Mouse (Mus musculus): ENCODE measurements around the gene Bcl2l13. TPM values are rescaled to one million over a fixed set of nuclear protein-coding genes. Genes with fewer than 3 reads are reported as not detected.
"Not testable (repeated sequence)": the region's sequence is repeated elsewhere in the genome, so short reads cannot be mapped to it uniquely, and the experiment has no call there.

Bcl2l13 gene
- polyA plus RNA-seq, 1 experiment from 2014 or later: 45.7 TPM

- H3K4me2 ChIP-seq (replicated peaks): no peak overlapping the region
- H3K27me3 ChIP-seq: no peaks in the 10 kb centered on the region
- no peak for ATAC-seq (ENCODE audit: low FRiP score, low read depth)
- no peak overlapping the region for H3K9ac ChIP-seq (replicated peaks)
- H3K36me3 ChIP-seq: 0 out of 2 replicates have a peak, but pooled peaks cover 3% of the 10 kb centered on the region
- 0 out of 2 replicates have a peak, but pooled peaks cover 2% of the 10 kb centered on the region for H3K9me3 ChIP-seq
- no peak overlapping the region for H3K27ac ChIP-seq (replicated peaks)
- no peak overlapping the region for H3K4me3 ChIP-seq
- WGBS: 86% methylated on average over 4 of the region's 4 CpGs
- H3K4me1 ChIP-seq: peaks cover 9% of the 10 kb centered on the region
Observed at GRCm38 (mm10) chr6:120834766-120835321, 1.2 kb upstream of the Bcl2l13 start.

DNA sequence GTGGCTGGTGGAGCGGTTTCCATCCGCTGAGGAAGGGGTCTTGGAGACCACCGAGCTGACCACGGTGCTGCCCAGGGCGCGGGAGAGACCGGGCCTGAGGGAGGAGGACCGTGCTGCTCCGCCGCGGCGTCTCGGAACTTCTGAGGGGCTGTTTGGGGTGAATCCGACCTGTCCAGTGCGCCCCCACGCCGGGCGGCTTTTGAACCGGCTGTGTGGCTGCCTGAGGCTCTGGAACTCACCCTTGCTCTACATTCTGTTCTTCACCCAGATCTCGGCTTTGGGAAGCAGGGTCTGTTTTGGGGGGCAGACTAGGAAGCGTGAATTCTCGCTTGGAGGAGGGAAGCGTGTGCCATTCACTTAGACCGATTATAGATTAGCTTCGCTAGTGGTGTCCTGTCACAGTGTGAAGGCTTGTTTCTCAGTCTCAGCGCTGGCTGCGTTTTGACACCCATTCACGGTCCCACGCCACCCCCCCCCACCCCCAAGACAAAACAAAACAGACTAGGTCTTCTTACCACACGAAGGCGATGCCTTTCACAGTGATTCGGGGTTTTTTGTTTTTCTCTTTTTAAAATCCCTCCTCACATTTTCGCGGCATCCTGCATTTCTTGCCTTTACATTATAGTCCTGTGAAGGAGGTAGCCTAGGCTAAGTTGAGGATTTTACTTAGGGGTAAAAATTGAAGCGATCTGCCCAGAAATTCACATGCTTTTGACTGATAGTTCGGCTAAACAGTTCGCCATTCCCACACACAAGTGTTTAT, 558 bp downstream of the Bcl2l13 start:
- WGBS: 4% methylated on average over 37 of the region's 37 CpGs
- Histone ChIP-seq H3K4me2 (replicated peaks) (peak overlapping the region; percentile 77), H3K27ac (replicated peaks) (peak overlapping the region; percentile 96), H3K4me1 (peaks cover 9% of the 10 kb centered on the region), H3K9me3 (0 out of 2 replicates have a peak, but pooled peaks cover 2% of the 10 kb centered on the region), H3K4me3 (peak overlapping the region; percentile 87), H3K9ac (replicated peaks) (peak overlapping the region; percentile 89), H3K27me3 (no peaks in the 10 kb centered on the region), H3K36me3 (0 out of 2 replicates have a peak, but pooled peaks cover 3% of the 10 kb centered on the region)
- peak; percentile 89 for ATAC-seq (ENCODE audit: low FRiP score, low read depth)

DNA sequence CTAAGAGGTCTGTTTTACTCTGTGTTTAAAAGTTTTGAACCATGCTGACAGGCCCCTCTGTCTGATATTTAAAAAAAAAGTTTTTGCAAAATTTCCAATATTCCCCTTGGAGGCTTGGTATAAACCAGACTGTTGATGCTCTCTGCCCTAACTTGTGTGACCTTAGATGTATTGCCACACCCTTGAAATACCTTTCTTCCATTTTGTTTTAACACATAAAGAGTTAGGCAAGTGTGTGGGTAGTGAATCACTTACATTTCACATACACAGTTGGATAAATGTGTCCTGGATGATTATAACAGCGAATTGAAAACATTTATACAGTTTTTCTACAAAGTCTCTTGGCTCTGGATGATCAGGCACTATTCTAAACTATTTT, 1.1 kb downstream of the Bcl2l13 start:
- Histone ChIP-seq H3K9me3 (0 out of 2 replicates have a peak, but pooled peaks cover 2% of the 10 kb centered on the region), H3K9ac (replicated peaks) (peak overlapping the region; percentile 89; the same call in 1 of the 2 replicates), H3K4me3 (peak overlapping the region; percentile 87), H3K27me3 (no peaks in the 10 kb centered on the region), H3K4me2 (replicated peaks) (peak overlapping the region; percentile 77), H3K36me3 (0 out of 2 replicates have a peak, but pooled peaks cover 3% of the 10 kb centered on the region), H3K27ac (replicated peaks) (no peak overlapping the region), H3K4me1 (peaks cover 9% of the 10 kb centered on the region)
- no peak for ATAC-seq (ENCODE audit: low FRiP score, low read depth)
- 89% methylated on average over 1 of the region's 1 CpGs for WGBS

DNA sequence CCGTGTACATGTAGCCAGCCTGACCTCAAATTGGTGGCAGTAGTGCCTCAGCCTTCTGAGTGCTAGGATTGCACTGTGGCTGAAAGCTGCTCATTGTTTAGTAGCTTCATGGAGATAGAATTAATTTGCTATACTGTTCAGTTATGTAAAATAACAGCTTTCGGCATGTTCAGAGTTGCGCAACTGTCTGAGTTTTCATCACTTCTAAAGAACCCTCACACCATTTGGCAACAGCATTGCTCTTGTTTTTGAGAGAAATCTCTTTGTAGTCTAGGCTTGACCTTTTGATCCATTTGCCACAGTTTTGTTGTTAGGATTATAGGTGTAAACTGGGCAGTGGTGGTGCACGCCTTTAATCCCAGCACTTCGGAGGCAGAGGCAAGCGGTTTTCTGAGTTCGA, 4.2 kb downstream of the Bcl2l13 start:
- Histone ChIP-seq H3K9ac (replicated peaks) (no peak overlapping the region), H3K4me3 (no peak overlapping the region), H3K4me1 (peaks cover 9% of the 10 kb centered on the region), H3K27ac (replicated peaks) (no peak overlapping the region), H3K9me3 (0 out of 2 replicates have a peak, but pooled peaks cover 2% of the 10 kb centered on the region), H3K36me3 (peaks cover 3% of the 10 kb centered on the region; the same call in 1 of the 2 replicates), H3K4me2 (replicated peaks) (no peak overlapping the region), H3K27me3 (no peaks in the 10 kb centered on the region)
- WGBS: 95% methylated on average over 7 of the region's 7 CpGs
- no peak for ATAC-seq (ENCODE audit: low FRiP score, low read depth)

DNA sequence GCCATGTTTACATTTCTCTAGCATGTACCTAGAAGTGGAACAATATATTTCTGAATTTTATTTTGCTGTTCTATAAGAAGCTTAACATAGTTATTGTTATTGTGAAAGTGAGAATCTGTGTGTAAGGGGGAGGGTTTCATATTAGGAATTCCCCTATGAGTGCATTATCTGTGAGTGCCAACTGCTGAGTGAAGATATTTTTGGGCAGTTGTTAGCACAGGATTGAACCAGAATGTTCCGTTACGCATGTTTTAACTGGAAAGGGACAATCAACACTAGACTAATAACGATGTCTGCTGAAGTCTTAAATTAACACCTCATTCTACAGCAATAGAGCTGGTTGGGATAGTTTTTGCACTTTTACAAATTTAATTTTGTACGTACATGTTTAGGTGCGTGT, 5.7 kb downstream of the Bcl2l13 start:
- Histone ChIP-seq H3K9me3 (0 out of 2 replicates have a peak, but pooled peaks cover 2% of the 10 kb centered on the region), H3K27me3 (no peaks in the 10 kb centered on the region), H3K9ac (replicated peaks) (no peak overlapping the region), H3K36me3 (peaks cover 3% of the 10 kb centered on the region; the same call in 1 of the 2 replicates), H3K4me2 (replicated peaks) (no peak overlapping the region), H3K4me3 (no peak overlapping the region), H3K27ac (replicated peaks) (no peak overlapping the region), H3K4me1 (peaks cover 8% of the 10 kb centered on the region)
- no peak for ATAC-seq (ENCODE audit: low FRiP score, low read depth)
- 98% methylated on average over 5 of the region's 5 CpGs for WGBS

- H3K27me3 ChIP-seq; H3K4me1 ChIP-seq; H3K4me3 ChIP-seq; H3K9me3 ChIP-seq; H3K9ac ChIP-seq (replicated peaks); H3K27ac ChIP-seq (replicated peaks); ATAC-seq (ENCODE audit: low FRiP score, low read depth); H3K4me2 ChIP-seq (replicated peaks): not testable (repeated sequence)
- H3K36me3 ChIP-seq: peaks cover 52% of the 10 kb centered on the region
Observed at GRCm38 (mm10) chr6:120850720-120851119, 14.7 kb downstream of the Bcl2l13 start.

- no peak for ATAC-seq (ENCODE audit: low FRiP score, low read depth)
- H3K9me3 ChIP-seq: no peaks in the 10 kb centered on the region
- H3K9ac ChIP-seq (replicated peaks): no peak overlapping the region
- H3K36me3 ChIP-seq: peaks cover 43% of the 10 kb centered on the region
- H3K4me2 ChIP-seq (replicated peaks): no peak overlapping the region
- WGBS: 96% methylated on average over 10 of the region's 10 CpGs
- no peaks in the 10 kb centered on the region for H3K27me3 ChIP-seq
- H3K27ac ChIP-seq (replicated peaks): no peak overlapping the region
- no peak overlapping the region for H3K4me3 ChIP-seq
- H3K4me1 ChIP-seq: peaks cover 15% of the 10 kb centered on the region
Observed at GRCm38 (mm10) chr6:120854413-120854812, 18.4 kb downstream of the Bcl2l13 start.

GRCm38 (mm10) chr6:120858217-120858711, 22.3 kb downstream of the Bcl2l13 start:
- peaks cover 15% of the 10 kb centered on the region for H3K4me1 ChIP-seq
- no peak overlapping the region for H3K27ac ChIP-seq (replicated peaks)
- no peak overlapping the region for H3K4me3 ChIP-seq
- peak; percentile 83 for ATAC-seq (ENCODE audit: low FRiP score, low read depth)
- no peak overlapping the region for H3K4me2 ChIP-seq (replicated peaks)
- no peaks in the 10 kb centered on the region for H3K27me3 ChIP-seq
- H3K9ac ChIP-seq (replicated peaks): no peak overlapping the region
- H3K9me3 ChIP-seq: no peaks in the 10 kb centered on the region
- 45% methylated on average over 8 of the region's 8 CpGs for WGBS
- peaks cover 29% of the 10 kb centered on the region for H3K36me3 ChIP-seq

GRCm38 (mm10) chr6:120860079-120860478, 24.1 kb downstream of the Bcl2l13 start:
- no peak overlapping the region for H3K9ac ChIP-seq (replicated peaks)
- no peak overlapping the region for H3K27ac ChIP-seq (replicated peaks)
- H3K4me1 ChIP-seq: peaks cover 15% of the 10 kb centered on the region
- H3K4me2 ChIP-seq (replicated peaks): no peak overlapping the region
- H3K36me3 ChIP-seq: peaks cover 27% of the 10 kb centered on the region
- no peak overlapping the region for H3K4me3 ChIP-seq
- no peak for ATAC-seq (ENCODE audit: low FRiP score, low read depth)
- no peaks in the 10 kb centered on the region for H3K27me3 ChIP-seq
- WGBS: 95% methylated on average over 3 of the region's 3 CpGs
- H3K9me3 ChIP-seq: no peaks in the 10 kb centered on the region

DNA sequence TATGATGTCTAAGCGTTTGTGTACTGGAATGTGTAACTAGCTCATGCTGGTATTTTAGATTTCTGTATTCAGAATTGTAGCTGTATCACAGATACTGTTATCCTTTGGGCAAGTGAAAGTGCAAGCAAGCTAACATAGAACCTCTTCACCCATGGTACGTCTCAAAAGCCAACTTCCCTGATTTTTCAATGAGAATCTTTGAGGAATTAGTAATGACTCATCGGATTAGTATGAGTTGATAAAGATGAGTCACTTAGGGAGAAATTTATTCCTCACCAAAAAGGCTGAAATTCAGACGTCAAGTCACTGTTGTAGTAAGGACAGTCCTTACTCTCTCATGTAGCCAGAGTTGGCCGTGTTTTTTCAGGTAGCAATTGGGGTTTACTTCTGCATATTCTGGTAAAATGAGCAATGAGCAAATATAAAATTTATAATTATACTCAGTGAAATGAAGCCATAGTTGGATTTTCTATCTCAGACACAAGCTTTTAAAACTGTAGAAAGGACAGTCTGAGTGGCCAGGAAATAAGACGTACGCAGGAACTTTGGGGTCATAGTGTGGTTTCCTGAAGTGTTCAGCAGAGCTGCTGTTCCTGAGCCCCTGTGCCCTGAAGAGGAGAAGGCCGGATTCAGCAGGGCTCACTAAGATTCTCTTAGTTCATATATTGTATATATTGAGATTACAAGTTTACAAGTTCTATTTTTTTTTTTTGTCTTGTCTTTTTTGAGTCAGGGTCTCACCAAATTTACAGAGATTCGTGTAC, 30.2 kb downstream of the Bcl2l13 start:
- no peaks in the 10 kb centered on the region for H3K4me1 ChIP-seq
- H3K4me2 ChIP-seq (replicated peaks): no peak overlapping the region
- ATAC-seq (ENCODE audit: low FRiP score, low read depth): no peak
- H3K9me3 ChIP-seq: no peaks in the 10 kb centered on the region
- WGBS: 87% methylated on average over 9 of the region's 9 CpGs
- no peak overlapping the region for H3K4me3 ChIP-seq
- no peaks in the 10 kb centered on the region for H3K27me3 ChIP-seq
- H3K9ac ChIP-seq (replicated peaks): no peak overlapping the region
- peaks cover 33% of the 10 kb centered on the region for H3K36me3 ChIP-seq
- H3K27ac ChIP-seq (replicated peaks): no peak overlapping the region

- Histone ChIP-seq H3K27ac (replicated peaks) (no peak overlapping the region), H3K9me3 (no peaks in the 10 kb centered on the region), H3K27me3 (no peaks in the 10 kb centered on the region), H3K9ac (replicated peaks) (no peak overlapping the region), H3K4me1 (no peaks in the 10 kb centered on the region), H3K4me2 (replicated peaks) (no peak overlapping the region), H3K4me3 (no peak overlapping the region), H3K36me3 (peaks cover 32% of the 10 kb centered on the region)
- 85% methylated on average over 1 of the region's 1 CpGs for WGBS
- no peak for ATAC-seq (ENCODE audit: low FRiP score, low read depth)
Observed at GRCm38 (mm10) chr6:120868824-120869223, 32.8 kb downstream of the Bcl2l13 start.

GRCm38 (mm10) chr6:120871286-120871685, 35.3 kb downstream of the Bcl2l13 start:
- H3K27ac ChIP-seq (replicated peaks): no peak overlapping the region
- H3K9me3 ChIP-seq: no peaks in the 10 kb centered on the region
- no peak overlapping the region for H3K4me3 ChIP-seq
- WGBS: 80% methylated on average over 2 of the region's 2 CpGs
- no peak overlapping the region for H3K9ac ChIP-seq (replicated peaks)
- no peak for ATAC-seq (ENCODE audit: low FRiP score, low read depth)
- H3K4me1 ChIP-seq: no peaks in the 10 kb centered on the region
- no peak overlapping the region for H3K4me2 ChIP-seq (replicated peaks)
- H3K27me3 ChIP-seq: no peaks in the 10 kb centered on the region
- peaks cover 18% of the 10 kb centered on the region; the same call in 1 of the 2 replicates for H3K36me3 ChIP-seq
